Mouse (Mus musculus): ENCODE measurements at regions not wholly inside any gene's neighbourhood (a gene's known extent, or its start where the extent isn't known, plus 50 kb on each side); places are given as distances from the start of the nearest gene placed in this dataset.

GRCm38 (mm10) chr16:95196141-95196540 lies 61.2 kb upstream of the Kcnj15 start:
- no peak for DNase-seq (ENCODE audit: low spot score)

DNA sequence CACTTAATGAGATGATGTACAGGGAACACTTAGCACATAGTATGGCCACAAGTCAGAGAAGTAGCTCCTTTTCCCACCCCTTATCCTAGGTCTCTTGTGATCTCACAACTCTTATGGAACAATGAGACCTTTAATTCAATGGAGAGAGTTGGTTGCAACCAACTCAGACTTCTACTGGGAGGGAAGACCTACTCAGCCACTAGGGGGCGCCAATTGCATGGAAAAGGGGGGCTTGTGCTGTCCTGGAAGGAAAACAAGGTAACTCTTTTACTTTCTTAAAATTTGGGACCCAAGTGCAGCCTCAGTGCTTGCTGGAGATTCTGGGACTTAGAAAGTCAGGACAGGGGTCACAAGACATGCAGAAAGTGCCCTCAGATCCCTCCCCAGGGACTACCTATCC lies 60.7 kb upstream of the Kcnj15 start:
- peak; percentile 69 for DNase-seq (ENCODE audit: low spot score)

GRCm38 (mm10) chr16:95198795-95199563 lies 58.4 kb upstream of the Kcnj15 start:
- no peak for DNase-seq (ENCODE audit: low spot score)

DNA sequence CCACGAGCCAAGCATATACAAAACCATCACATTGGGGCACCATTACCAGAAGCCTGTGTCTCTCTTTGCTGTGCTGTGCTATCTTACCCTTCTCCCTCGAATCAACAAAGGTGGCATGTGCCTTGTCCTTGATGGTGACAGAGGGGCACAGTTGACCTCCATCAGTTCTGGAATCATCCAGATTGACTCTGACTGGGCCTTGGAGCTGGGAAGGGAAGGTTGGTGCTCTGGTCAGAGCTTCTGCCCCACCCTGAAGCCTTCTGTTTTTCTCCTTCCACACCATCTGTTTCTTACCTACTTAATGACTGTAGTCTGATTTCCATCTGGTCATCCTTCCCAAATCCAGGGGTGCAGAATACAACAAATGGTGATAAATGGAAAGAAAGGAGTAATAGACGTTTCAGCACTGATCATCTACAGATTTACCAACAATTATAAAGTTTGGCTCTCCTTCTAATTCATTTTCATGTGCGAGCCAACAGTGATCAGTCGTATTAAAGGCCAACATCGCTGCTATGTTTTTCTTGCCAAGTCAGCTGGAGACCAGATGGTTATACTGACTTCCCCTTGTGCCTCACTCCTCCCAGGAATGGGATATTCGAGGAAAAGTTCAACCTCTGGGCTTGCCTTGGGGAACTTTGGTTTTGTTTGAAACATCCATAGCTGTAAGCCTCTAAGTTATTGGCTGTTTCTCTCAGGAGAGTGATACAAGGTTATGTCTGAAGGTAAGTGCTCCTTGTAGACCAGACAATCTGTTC lies 55.1 kb upstream of the Kcnj15 start:
- no peak for DNase-seq (ENCODE audit: low spot score)

- no peak for DNase-seq (ENCODE audit: low spot score)
Measured at GRCm38 (mm10) chr16:95203026-95203425, 54.3 kb upstream of the Kcnj15 start.

GRCm38 (mm10) chr16:95203790-95204189 lies 53.6 kb upstream of the Kcnj15 start:
- DNase-seq (ENCODE audit: low spot score), result no peak

GRCm38 (mm10) chr16:95204507-95204906 lies 52.9 kb upstream of the Kcnj15 start:
- no peak for DNase-seq (ENCODE audit: low spot score)

DNA sequence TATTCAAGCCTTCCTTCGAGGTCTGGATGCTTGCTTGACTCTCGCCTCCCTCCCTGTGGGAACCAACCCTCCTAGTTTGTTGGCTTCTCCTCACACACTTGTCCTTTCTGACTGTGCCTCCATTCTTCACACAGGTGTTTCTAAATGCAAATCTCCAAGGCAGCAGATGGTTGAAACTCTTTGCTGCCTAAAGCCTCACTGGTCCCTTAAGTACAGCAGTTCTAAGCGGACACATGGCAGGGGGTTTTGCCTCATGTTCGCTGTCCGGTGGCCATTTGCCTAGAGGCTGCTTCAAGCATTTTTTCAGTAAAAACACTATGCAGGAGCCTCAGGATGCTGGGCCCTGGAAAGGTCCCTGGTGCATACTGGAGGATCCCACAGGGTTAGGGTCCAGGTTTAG lies 50.9 kb upstream of the Kcnj15 start:
- DNase-seq (ENCODE audit: low spot score), result no peak

GRCm38 (mm10) chr16:95207547-95207946 lies 49.8 kb upstream of the Kcnj15 start:
- no peak for DNase-seq (ENCODE audit: low spot score)

All from layer of hippocampus, adult 11-12 months (tissue).